Mouse (Mus musculus) MEL (cell line): ENCODE measurements around the gene Ppp1r12a. TPM values are rescaled to one million over a fixed set of nuclear protein-coding genes. Genes with fewer than 3 reads are reported as not detected.

Source experiments
- DNase-seq: peaks from one replicate; pipeline ENCODE4 v3.0.0; 2011; ENCODE audit warnings: low read depth, low spot score
- H3K27ac ChIP-seq: 2 replicates; pipeline ENCODE4 v1.5.1; 2012; ENCODE audit warnings: low read depth, mild to moderate bottlenecking, control low read depth, low read length, moderate library complexity; ENCODE audit not compliant: control insufficient read depth
- H3K27me3 ChIP-seq, 2 experiments: fragments of 150-350 bp in 1 of 2; sonication (generic) in 1 of 2; 2 replicates each; pipeline ENCODE4 v1.6.1; 2012; ENCODE audit warnings: low read length in 2 of 2, mild to moderate bottlenecking in 2 of 2, improper control_type of control experiment in 1 of 2, moderate library complexity in 1 of 2; ENCODE audit not compliant: insufficient read depth in 2 of 2, control insufficient read depth in 1 of 2
- H3K36me3 ChIP-seq, 2 experiments: 2 replicates each; pipeline ENCODE4 v1.6.1; 2012 to 2014; ENCODE audit warnings: low read length in 2 of 2, improper control_type of control experiment in 1 of 2, inconsistent platforms in 1 of 2, mild to moderate bottlenecking in 1 of 2; ENCODE audit not compliant: insufficient read depth in 2 of 2, control insufficient read depth in 1 of 2
- H3K4me1 ChIP-seq, 2 experiments: fragments of 150-350 bp in 1 of 2; sonication (generic) in 1 of 2; 2 replicates each; pipeline ENCODE4 v1.6.1; 2012; ENCODE audit warnings: low read length in 2 of 2, improper control_type of control experiment in 1 of 2, mild to moderate bottlenecking in 1 of 2; ENCODE audit not compliant: insufficient read depth in 2 of 2, control insufficient read depth in 1 of 2
- H3K4me3 ChIP-seq, 2 experiments: fragments of 150-350 bp in 1 of 2; sonication (generic) in 1 of 2; 2 replicates each; pipeline ENCODE4 v1.5.1; 2012; ENCODE audit warnings: low read depth in 2 of 2, low read length in 2 of 2, mild to moderate bottlenecking in 2 of 2, moderate library complexity in 2 of 2, control low read depth in 1 of 2, improper control_type of control experiment in 1 of 2; ENCODE audit not compliant: control insufficient read depth in 1 of 2, insufficient read depth in 1 of 2
- H3K79me2 ChIP-seq: 2 replicates; pipeline ENCODE4 v1.6.1; 2012; ENCODE audit warnings: mild to moderate bottlenecking, low read length, moderate library complexity; ENCODE audit not compliant: control insufficient read depth, poor library complexity, insufficient read depth
- H3K9ac ChIP-seq: 2 replicates; pipeline ENCODE4 v1.6.1; 2012; ENCODE audit warnings: low read depth, mild to moderate bottlenecking, control low read depth, low read length, moderate library complexity; ENCODE audit not compliant: control insufficient read depth, poor library complexity, severe bottlenecking
- H3K9me3 ChIP-seq: fragments of 150-350 bp; sonication (generic); replicated peaks from 2 replicates; pipeline ENCODE4 v1.6.1; 2012; ENCODE audit warnings: mild to moderate bottlenecking, low read length, improper control_type of control experiment, moderate library complexity; ENCODE audit not compliant: insufficient read depth
- CHD1 ChIP-seq: IDR thresholded peaks from 2 replicates; pipeline ENCODE4 v1.6.1; 2012; ENCODE audit warnings: low read depth, mild to moderate bottlenecking, inconsistent platforms, low read length, improper control_type of control experiment
- CHD2 ChIP-seq: IDR thresholded peaks from 2 replicates; pipeline ENCODE4 v1.6.1; 2011; ENCODE audit warnings: low read length, improper control_type of control experiment
- ELF1 ChIP-seq: IDR thresholded peaks from 2 replicates; pipeline ENCODE4 v1.6.1; 2014; ENCODE audit warnings: low read depth, mild to moderate bottlenecking, inconsistent platforms, low read length, improper control_type of control experiment, moderate library complexity
- JUND ChIP-seq: IDR thresholded peaks from 2 replicates; pipeline ENCODE4 v1.6.1; 2011; ENCODE audit warnings: low read depth, mild to moderate bottlenecking, improper control_type of control experiment, low read length
- KAT2A ChIP-seq: conservative IDR thresholded peaks from 2 replicates; pipeline ENCODE4 v1.6.1; 2012; ENCODE audit warnings: low read depth, low read length, improper control_type of control experiment, inconsistent platforms
- MAFK ChIP-seq: IDR thresholded peaks from 2 replicates; pipeline ENCODE4 v1.6.1; 2011; ENCODE audit warnings: low read depth, mild to moderate bottlenecking, low read length, improper control_type of control experiment, borderline replicate concordance
- MAX ChIP-seq: IDR thresholded peaks from 2 replicates; pipeline ENCODE4 v1.6.1; 2011; ENCODE audit warnings: low read length, improper control_type of control experiment
- MYB ChIP-seq: IDR thresholded peaks from 2 replicates; pipeline ENCODE4 v1.6.1; 2011; ENCODE audit warnings: mild to moderate bottlenecking, low read depth, low read length, improper control_type of control experiment
- MYC ChIP-seq: IDR thresholded peaks from 2 replicates; pipeline ENCODE4 v1.6.1; 2011; ENCODE audit warnings: low read depth, mild to moderate bottlenecking, low read length, improper control_type of control experiment, moderate library complexity
- NRF1 ChIP-seq: IDR thresholded peaks from 2 replicates; pipeline ENCODE4 v1.6.1; 2014; ENCODE audit warnings: low read depth, mild to moderate bottlenecking, inconsistent platforms, low read length, improper control_type of control experiment, moderate library complexity; ENCODE audit not compliant: poor library complexity, insufficient read depth, severe bottlenecking
- RAD21 ChIP-seq: IDR thresholded peaks from 2 replicates; pipeline ENCODE4 v1.6.1; 2011; ENCODE audit warnings: mild to moderate bottlenecking, low read depth, low read length, improper control_type of control experiment
- RCOR1 ChIP-seq: IDR thresholded peaks from 2 replicates; pipeline ENCODE4 v1.6.1; 2012; ENCODE audit warnings: low read depth, mild to moderate bottlenecking, inconsistent platforms, low read length, improper control_type of control experiment
- SIN3A ChIP-seq: IDR thresholded peaks from 2 replicates; pipeline ENCODE4 v1.6.1; 2012; ENCODE audit warnings: low read length, improper control_type of control experiment, inconsistent platforms
- TAL1 ChIP-seq: IDR thresholded peaks from 2 replicates; pipeline ENCODE4 v1.6.1; 2012; ENCODE audit warnings: mild to moderate bottlenecking, inconsistent platforms, low read length, moderate library complexity, mixed read lengths
- TBP ChIP-seq: IDR thresholded peaks from 2 replicates; pipeline ENCODE4 v1.8.0; 2011; ENCODE audit warnings: low read depth, low read length, improper control_type of control experiment
- TCF12 ChIP-seq: IDR thresholded peaks from 2 replicates; pipeline ENCODE4 v1.6.1; 2014; ENCODE audit warnings: low read depth, mild to moderate bottlenecking, inconsistent platforms, low read length, improper control_type of control experiment, moderate library complexity
- UBTF ChIP-seq: IDR thresholded peaks from 2 replicates; pipeline ENCODE4 v1.6.1; 2012; ENCODE audit warnings: low read depth, mild to moderate bottlenecking, inconsistent platforms, low read length, improper control_type of control experiment, moderate library complexity, borderline replicate concordance; ENCODE audit not compliant: insufficient read depth
- ZKSCAN1 ChIP-seq: IDR thresholded peaks from 2 replicates; pipeline ENCODE4 v1.6.1; 2012; ENCODE audit warnings: low read depth, mild to moderate bottlenecking, inconsistent platforms, low read length, improper control_type of control experiment, moderate library complexity
- ZNF384 ChIP-seq: IDR thresholded peaks from 2 replicates; pipeline ENCODE4 v1.6.1; 2012; ENCODE audit warnings: low read depth, mild to moderate bottlenecking, inconsistent platforms, low read length, improper control_type of control experiment
- polyA plus RNA-seq, 2 experiments: library from polyadenylated mRNA; stranded (reverse) in 1 of 2; unstranded in 1 of 2; fragments of >175 nt in 1 of 2; fragments of >200 nt in 1 of 2; gene quantifications; 2 replicates each; pipeline versions ENCODE4 v1.2.1 to v1.2.4; 2012; ENCODE audit warnings: low replicate concordance in 2 of 2, low read depth in 1 of 2; ENCODE audit not compliant: insufficient read length in 2 of 2, insufficient read depth in 1 of 2, missing spikeins in 1 of 2
- total RNA-seq: library from RNA; depleted of rRNA; stranded (reverse); fragments of 300-350 nt; gene quantifications from 2 replicates; pipeline ENCODE4 v1.2.3, GENCODE M21; 2012

Gene Ppp1r12a
- total and polyA plus RNA-seq, 3 experiments, result 46.5 to 86.6 (median 59.1) TPM

- H3K27ac ChIP-seq, result no peak overlapping the region
- DNase-seq, result no peak
- H3K36me3 ChIP-seq, result no peaks in the 10 kb centered on the region
- H3K4me1 ChIP-seq, result no peaks in the 10 kb centered on the region
- H3K9me3 ChIP-seq, result no peaks in the 10 kb centered on the region
- no peaks in the 10 kb centered on the region for H3K79me2 ChIP-seq
- H3K9ac ChIP-seq, result peak overlapping the region; percentile 35; the same call in 1 of the 2 replicates
- H3K4me3 ChIP-seq, result peak overlapping the region; percentile 38 to 46; a peak in 3 of 4 replicates
- TF ChIP-seq ZNF384, result no peak
- no peaks in the 10 kb centered on the region for H3K27me3 ChIP-seq
Observed at GRCm38 (mm10) chr10:108296446-108296845, 134.5 kb downstream of the Ppp1r12a start.

- no peaks in the 10 kb centered on the region for H3K9me3 ChIP-seq
- H3K27ac ChIP-seq, result no peak overlapping the region
- no peaks in the 10 kb centered on the region for H3K27me3 ChIP-seq
Observed at GRCm38 (mm10) chr10:108298261-108298660, 136.3 kb downstream of the Ppp1r12a start.

GRCm38 (mm10) chr10:108298841-108299545 lies 137.0 kb downstream of the Ppp1r12a start:
- no peaks in the 10 kb centered on the region for H3K36me3 ChIP-seq
- no peaks in the 10 kb centered on the region for H3K27me3 ChIP-seq
- H3K4me1 ChIP-seq, result no peaks in the 10 kb centered on the region
- DNase-seq, result no peak
- H3K79me2 ChIP-seq, result no peaks in the 10 kb centered on the region
- no peaks in the 10 kb centered on the region for H3K9me3 ChIP-seq
- TF ChIP-seq JUND (no peak), CHD2 (no peak), CHD1 (no peak), UBTF (no peak), TAL1 (no peak), MYB (no peak), MAX (no peak), MYC (no peak), RCOR1 (no peak), ZNF384 (no peak), RAD21 (no peak), NRF1 (no peak)
- H3K9ac ChIP-seq, result no peak overlapping the region
- no peak overlapping the region for H3K27ac ChIP-seq
- no peak overlapping the region for H3K4me3 ChIP-seq

More at GRCm38 (mm10) chr10:108298261-108298660, 136.3 kb downstream of the Ppp1r12a start:
- Histone ChIP-seq H3K4me1 (no peaks in the 10 kb centered on the region), H3K79me2 (no peaks in the 10 kb centered on the region), H3K9ac (no peak overlapping the region), H3K4me3 (no peak overlapping the region), H3K36me3 (no peaks in the 10 kb centered on the region)
- no peak for DNase-seq
- no peak for TF ChIP-seq RCOR1
- TF ChIP-seq MAFK, result no peak
- TF ChIP-seq SIN3A, result no peak
- no peak for TF ChIP-seq TAL1
- no peak for TF ChIP-seq TBP
- no peak for TF ChIP-seq KAT2A
- TF ChIP-seq RAD21, result no peak
- no peak for TF ChIP-seq ZNF384
- TF ChIP-seq MYC, result no peak
- no peak for TF ChIP-seq TCF12
- TF ChIP-seq ELF1, result no peak
- TF ChIP-seq ZKSCAN1, result no peak
- no peak for TF ChIP-seq UBTF
